Mouse (Mus musculus): ENCODE results near the gene Abcg2. TPM values are rescaled to one million over a fixed set of nuclear protein-coding genes. Genes with fewer than 3 reads are reported as not detected.

The Abcg2 gene
- total and polyA plus RNA-seq, 3 experiments: 16.6 to 39.9 (median 25.0) TPM

GRCm38 (mm10) chr6:58642191-58642590, 57.9 kb downstream of the Abcg2 start:
- H3K27me3 ChIP-seq (replicated peaks): no peaks in the 10 kb centered on the region
- H3K9me3 ChIP-seq (replicated peaks; ENCODE audit: low read length): no peaks in the 10 kb centered on the region
- in situ Hi-C loops (cut with MboI; ENCODE audit: low pct_ligation_motif_present, low pct_unique_long_range_greater_than_20kb, low sequenced_read_pairs): loop anchor here (25.0 kb wide), 1 partner anchor 120 kb away; no protein-coding TSS in a partner anchor
- TF ChIP-seq ZMIZ1 (IDR thresholded peaks at IDR 0.05; ENCODE audit: low read depth, low read length) (no peak), MAZ (IDR thresholded peaks at IDR 0.05; ENCODE audit: low read depth, low read length) (no peak), USF2 (conservative IDR thresholded peaks at IDR 0.05; ENCODE audit: low read depth, low read length) (no peak), BHLHE40 (IDR thresholded peaks at IDR 0.05; ENCODE audit: low read depth, low read length) (no peak), KAT2A (IDR thresholded peaks at IDR 0.05; ENCODE audit: insufficient replicate concordance, low read length) (no peak), USF1 (IDR thresholded peaks at IDR 0.05; ENCODE audit: low read depth, low read length) (no peak), ZNF384 (IDR thresholded peaks at IDR 0.05; ENCODE audit: low read depth, low read length) (no peak)
- dilution Hi-C loops (cut with MboI; ENCODE audit: extremely low pct_ligation_motif_present, extremely low pct_unique_long_range_greater_than_20kb, low sequenced_read_pairs): no loop called here
- H3K4me3 ChIP-seq (replicated peaks in 1 of 3; ENCODE audit: low read depth in 2 of 3, low read length in 2 of 3, poor library complexity in 1 of 3): no peak overlapping the region
- no peak overlapping the region for H3K4me2 ChIP-seq (ENCODE audit: insufficient read depth, low read depth, poor library complexity, severe bottlenecking)
- no peak for DNase-seq (ENCODE audit: extremely low read depth)
- no peak overlapping the region for H3K9ac ChIP-seq (ENCODE audit: insufficient read depth, low read depth)
- H3K27ac ChIP-seq (ENCODE audit: insufficient read depth, low read depth): no peak overlapping the region
- H3K79me2 ChIP-seq (replicated peaks; ENCODE audit: control insufficient read depth, extremely low read depth, insufficient read depth, poor library complexity, severe bottlenecking): no peaks in the 10 kb centered on the region
- H3K36me3 ChIP-seq (replicated peaks in 1 of 2; ENCODE audit: control insufficient read depth in 1 of 2, insufficient read depth in 1 of 2, low read length in 1 of 2): no peaks in the 10 kb centered on the region
- peaks cover 0 to 11% of the 10 kb centered on the region in 2 experiments; a peak in 2 of 4 replicates for H3K4me1 ChIP-seq (ENCODE audit: control insufficient read depth in 1 of 2, insufficient read depth in 2 of 2)

- dilution Hi-C loops (cut with MboI; ENCODE audit: extremely low pct_ligation_motif_present, extremely low pct_unique_long_range_greater_than_20kb, low sequenced_read_pairs): no loop called here
- no peaks in the 10 kb centered on the region for H3K36me3 ChIP-seq (replicated peaks in 1 of 2; ENCODE audit: control insufficient read depth in 1 of 2, insufficient read depth in 1 of 2, low read length in 1 of 2)
- H3K4me1 ChIP-seq (ENCODE audit: control insufficient read depth in 1 of 2, insufficient read depth in 2 of 2): peaks cover 0 to 11% of the 10 kb centered on the region in 2 experiments; a peak in 2 of 4 replicates
- no peaks in the 10 kb centered on the region for H3K79me2 ChIP-seq (replicated peaks; ENCODE audit: control insufficient read depth, extremely low read depth, insufficient read depth, poor library complexity, severe bottlenecking)
- H3K4me2 ChIP-seq (ENCODE audit: insufficient read depth, low read depth, poor library complexity, severe bottlenecking): no peak overlapping the region
- no peak overlapping the region for H3K27ac ChIP-seq (ENCODE audit: insufficient read depth, low read depth)
- no peak for TF ChIP-seq USF2 (conservative IDR thresholded peaks at IDR 0.05; ENCODE audit: low read depth, low read length)
- no peak for TF ChIP-seq ZKSCAN1 (IDR thresholded peaks at IDR 0.05; ENCODE audit: borderline replicate concordance, low read depth, low read length)
- no peak for TF ChIP-seq JUND (conservative IDR thresholded peaks at IDR 0.05; ENCODE audit: low read depth, low read length)
- no peak for TF ChIP-seq TCF12 (IDR thresholded peaks at IDR 0.05; ENCODE audit: low read depth, low read length)
- TF ChIP-seq POLR2A (IDR thresholded peaks at IDR 0.05; ENCODE audit: low read depth, low read length): no peak
- no peak for DNase-seq (ENCODE audit: extremely low read depth)
- H3K27me3 ChIP-seq (replicated peaks): no peaks in the 10 kb centered on the region
- H3K9me3 ChIP-seq (replicated peaks; ENCODE audit: low read length): no peaks in the 10 kb centered on the region
- H3K9ac ChIP-seq (ENCODE audit: insufficient read depth, low read depth): no peak overlapping the region
- H3K4me3 ChIP-seq (replicated peaks in 1 of 3; ENCODE audit: low read depth in 2 of 3, low read length in 2 of 3, poor library complexity in 1 of 3): no peak overlapping the region
- in situ Hi-C loops (cut with MboI; ENCODE audit: low pct_ligation_motif_present, low pct_unique_long_range_greater_than_20kb, low sequenced_read_pairs): loop anchor here (25.0 kb wide), 1 partner anchor 118 kb away; no protein-coding TSS in a partner anchor
Observed at GRCm38 (mm10) chr6:58644586-58644985, 60.3 kb downstream of the Abcg2 start.

GRCm38 (mm10) chr6:58648100-58648749, 63.9 kb downstream of the Abcg2 start:
- Histone ChIP-seq H3K27ac (ENCODE audit: insufficient read depth, low read depth) (no peak overlapping the region), H3K79me2 (replicated peaks; ENCODE audit: control insufficient read depth, extremely low read depth, insufficient read depth, poor library complexity, severe bottlenecking) (no peaks in the 10 kb centered on the region), H3K9ac (ENCODE audit: insufficient read depth, low read depth) (no peak overlapping the region), H3K27me3 (replicated peaks) (no peaks in the 10 kb centered on the region), H3K4me1 (ENCODE audit: control insufficient read depth in 1 of 2, insufficient read depth in 2 of 2) (no peaks in the 10 kb centered on the region), H3K36me3 (replicated peaks in 1 of 2; ENCODE audit: control insufficient read depth in 1 of 2, insufficient read depth in 1 of 2, low read length in 1 of 2) (peaks cover 0 to 3% of the 10 kb centered on the region in 2 experiments), H3K9me3 (replicated peaks; ENCODE audit: low read length) (no peaks in the 10 kb centered on the region), H3K4me2 (ENCODE audit: insufficient read depth, low read depth, poor library complexity, severe bottlenecking) (no peak overlapping the region), H3K4me3 (replicated peaks in 1 of 3; ENCODE audit: low read depth in 2 of 3, low read length in 2 of 3, poor library complexity in 1 of 3) (no peak overlapping the region)
- no peak for TF ChIP-seq ZC3H11A (IDR thresholded peaks at IDR 0.05; ENCODE audit: low read depth, low read length)
- TF ChIP-seq ZMIZ1 (IDR thresholded peaks at IDR 0.05; ENCODE audit: low read depth, low read length): no peak
- TF ChIP-seq PAX5 (IDR thresholded peaks at IDR 0.05; ENCODE audit: low read length): no peak
- TF ChIP-seq TBP (conservative IDR thresholded peaks at IDR 0.05; ENCODE audit: low read depth, low read length): no peak
- TF ChIP-seq ZNF384 (IDR thresholded peaks at IDR 0.05; ENCODE audit: low read depth, low read length): no peak
- no peak for TF ChIP-seq SMC3 (IDR thresholded peaks at IDR 0.05; ENCODE audit: low read depth, low read length)
- TF ChIP-seq IRF4 (IDR thresholded peaks at IDR 0.05; ENCODE audit: low read depth, low read length): no peak
- no peak for DNase-seq (ENCODE audit: extremely low read depth)
- in situ Hi-C loops (cut with MboI; ENCODE audit: low pct_ligation_motif_present, low pct_unique_long_range_greater_than_20kb, low sequenced_read_pairs) (loop anchor here (25.0 kb wide), 1 partner anchor 114 kb away; no protein-coding TSS in a partner anchor), dilution Hi-C loops (cut with MboI; ENCODE audit: extremely low pct_ligation_motif_present, extremely low pct_unique_long_range_greater_than_20kb, low sequenced_read_pairs) (no loop called here)

Measured in CH12.LX (cell line).